Comparison of ENCODE assay signal across 18 mouse cellular contexts in the genomic region with DNA sequence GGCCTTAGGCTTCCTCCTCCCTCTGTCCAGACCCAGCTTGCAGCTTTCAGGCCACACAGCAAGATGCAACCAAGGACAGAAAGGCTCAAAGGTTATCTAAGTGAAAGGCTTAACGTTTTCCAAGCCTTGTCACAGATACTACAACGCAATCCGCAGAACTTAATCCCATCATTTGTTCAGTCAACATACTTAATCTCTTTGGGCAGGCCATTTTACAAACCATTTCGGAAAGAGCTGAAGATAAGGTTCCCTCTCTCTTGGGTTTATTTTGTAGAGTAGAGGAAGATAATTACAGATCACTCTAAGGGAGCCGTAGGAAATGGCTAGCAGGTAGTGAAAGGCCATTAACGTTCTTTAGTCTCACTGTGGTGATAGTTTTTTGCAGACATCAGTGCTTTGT. TPM values are rescaled to one million over a fixed set of nuclear protein-coding genes. Genes with fewer than 3 reads are reported as not detected.
DNase-seq lines count a peak whose midpoint lies in the region; ATAC-seq and TF ChIP-seq lines count a peak whose summit lies in the region.
"Had no signal": no experiment of that assay in that cellular context is flagged by ENCODE, and none has a peak within 500 bp of the region (broad histone marks: within the 10 kb centered on the region; RNA-seq: fewer than 3 reads in every experiment).

No protein-coding gene starts in this region.

- no peaks in the 10 kb centered on the region for H3K27me3 ChIP-seq in cerebellum, adult 2 months (ENCODE audit: control insufficient read depth, insufficient read depth, low read length)
- no peaks in the 10 kb centered on the region for H3K27me3 ChIP-seq in liver, adult 2 months (ENCODE audit: control insufficient read depth, insufficient read depth, low read length)
- H3K27me3 ChIP-seq in liver, embryonic 11.5 days (replicated peaks; ENCODE audit: control insufficient read depth, insufficient read depth, low read length), result no peaks in the 10 kb centered on the region
- H3K27me3 ChIP-seq in hindbrain, embryonic 14.5 days (ENCODE audit: control insufficient read depth, insufficient read depth, low read length), result no peaks in the 10 kb centered on the region
- H3K27me3 ChIP-seq: lung, embryonic 15.5 days; neural tube, embryonic 13.5 days had no signal

- TF ChIP-seq POLR2A in cerebellum, adult 2 months (IDR thresholded peaks at IDR 0.05; ENCODE audit: borderline replicate concordance, insufficient read depth, low read length), result no peak
- TF ChIP-seq POLR2A in liver, adult 2 months (IDR thresholded peaks at IDR 0.05; ENCODE audit: extremely low read depth, insufficient read depth, low read length), result no peak

- peaks cover 41% of the 10 kb centered on the region for H3K4me1 ChIP-seq in cerebellum, adult 2 months (ENCODE audit: control insufficient read depth, insufficient read depth, low read length)
- H3K4me1 ChIP-seq in liver, adult 2 months (ENCODE audit: control insufficient read depth, insufficient read depth, low read length), result no peaks in the 10 kb centered on the region; the same call in 1 of the 2 replicates
- H3K4me1 ChIP-seq in liver, embryonic 11.5 days (replicated peaks; ENCODE audit: control insufficient read depth, insufficient read depth, low read length), result peaks cover 36% of the 10 kb centered on the region
- no peaks in the 10 kb centered on the region; the same call in 1 of the 2 replicates for H3K4me1 ChIP-seq in hindbrain, embryonic 14.5 days (replicated peaks; ENCODE audit: control insufficient read depth, insufficient read depth, low read length)
- H3K4me1 ChIP-seq: forebrain, embryonic 10.5 days had no signal

- no peak overlapping the region for H3K9ac ChIP-seq in liver, adult 2 months (ENCODE audit: low read depth, low read length)
- no peak overlapping the region for H3K9ac ChIP-seq in liver, embryonic 11.5 days (ENCODE audit: low read depth, low read length)
- no peak overlapping the region for H3K9ac ChIP-seq in hindbrain, embryonic 14.5 days
- H3K9ac ChIP-seq: lung, embryonic 15.5 days; neural tube, embryonic 13.5 days had no signal

- no peaks in the 10 kb centered on the region for H3K36me3 ChIP-seq in liver, adult 2 months (ENCODE audit: control insufficient read depth, insufficient read depth, low read length)
- no peaks in the 10 kb centered on the region for H3K36me3 ChIP-seq in liver, embryonic 11.5 days (ENCODE audit: control insufficient read depth, insufficient read depth, low read length)
- no peaks in the 10 kb centered on the region for H3K36me3 ChIP-seq in hindbrain, embryonic 14.5 days (replicated peaks; ENCODE audit: control insufficient read depth, insufficient read depth)
- H3K36me3 ChIP-seq: forebrain, embryonic 10.5 days; lung, embryonic 15.5 days; midbrain, embryonic 10.5 days; neural tube, embryonic 13.5 days had no signal

- peak in 1 of 2 experiments; percentile 12 for DNase-seq in cerebellum, adult 2 months
- DNase-seq in cerebellum, postnatal 4 days (ENCODE audit: low spot score in 2 of 2), result no peak
- DNase-seq in liver, adult 2 months (ENCODE audit: extremely low read depth, low read depth, low spot score), result no peak
- DNase-seq in liver, result no peak
- DNase-seq in liver, embryonic 11.5 days (ENCODE audit: low spot score), result no peak
- DNase-seq in layer of hippocampus, postnatal 14 days (ENCODE audit: low spot score in 2 of 2), result no peak
- DNase-seq in hindbrain, embryonic 14.5 days (ENCODE audit: low spot score), result no peak
- DNase-seq: adrenal gland, adult 8-10 months; cerebellum, adult 8-10 months; gastrocnemius, postnatal 10 days; kidney, postnatal 4 days; right cerebral cortex, postnatal 14 days; thymus, postnatal 36 days had no signal

- H3K4me3 ChIP-seq in cerebellum, adult 2 months (replicated peaks; ENCODE audit: insufficient read depth, low read depth, low read length), result no peak overlapping the region
- H3K4me3 ChIP-seq in liver, adult 2 months (ENCODE audit: insufficient read depth, low read depth, low read length), result no peak overlapping the region
- H3K4me3 ChIP-seq in liver, embryonic 11.5 days (ENCODE audit: low read depth, low read length), result no peak overlapping the region
- no peak overlapping the region for H3K4me3 ChIP-seq in hindbrain, embryonic 14.5 days (replicated peaks; ENCODE audit: low read length)
- H3K4me3 ChIP-seq: forebrain, embryonic 10.5 days; lung, embryonic 15.5 days; midbrain, embryonic 10.5 days; neural tube, embryonic 13.5 days had no signal

- 82% methylated on average over 6 of the region's 6 CpGs for WGBS in cerebellum, adult 2 months
- 27% methylated on average over 6 of the region's 6 CpGs for WGBS in liver, adult 2 months
- 19% methylated on average over 6 of the region's 6 CpGs for WGBS in liver, embryonic 11.5 days
- WGBS in hindbrain, embryonic 14.5 days, result 83% methylated on average over 6 of the region's 6 CpGs

- peak; percentile 32; the same call in 1 of the 2 replicates for ATAC-seq in liver, embryonic 11.5 days (replicated peaks; ENCODE audit: low FRiP score)
- ATAC-seq in megakaryocyte-erythroid progenitor cell, adult 5-6 weeks (replicated peaks; ENCODE audit: low FRiP score, low TSS enrichment, poor library complexity, severe bottlenecking), result peak; percentile 42
- ATAC-seq in hindbrain, embryonic 14.5 days (ENCODE audit: low FRiP score), result no peak

- TF ChIP-seq CTCF in cerebellum, adult 2 months (IDR thresholded peaks at IDR 0.05; ENCODE audit: borderline replicate concordance, insufficient read depth, low read depth, low read length), result no peak
- no peak for TF ChIP-seq CTCF in liver, adult 2 months (IDR thresholded peaks at IDR 0.05; ENCODE audit: low read depth, low read length)

- peak overlapping the region; percentile 34 for H3K4me2 ChIP-seq in liver, embryonic 11.5 days
- H3K4me2 ChIP-seq in hindbrain, embryonic 14.5 days (replicated peaks), result no peak overlapping the region
- H3K4me2 ChIP-seq: lung, embryonic 15.5 days; neural tube, embryonic 13.5 days had no signal

- no peaks in the 10 kb centered on the region for H3K9me3 ChIP-seq in liver, embryonic 11.5 days (ENCODE audit: control insufficient read depth, low read length)
- H3K9me3 ChIP-seq in hindbrain, embryonic 14.5 days (ENCODE audit: control insufficient read depth, low read length), result no peaks in the 10 kb centered on the region
- H3K9me3 ChIP-seq: forebrain, embryonic 10.5 days; lung, embryonic 15.5 days; midbrain, embryonic 10.5 days; neural tube, embryonic 13.5 days had no signal

- peak overlapping the region; percentile 56; the same call in 1 of the 2 replicates for H3K27ac ChIP-seq in cerebellum, adult 2 months (ENCODE audit: insufficient read depth, low read length)
- peak overlapping the region; percentile 32; the same call in 1 of the 2 replicates for H3K27ac ChIP-seq in liver, adult 2 months (replicated peaks; ENCODE audit: insufficient read depth, low read depth, low read length)
- peak overlapping the region; percentile 41; the same call in 1 of the 2 replicates for H3K27ac ChIP-seq in liver, embryonic 11.5 days (ENCODE audit: low read depth, low read length)
- H3K27ac ChIP-seq in hindbrain, embryonic 14.5 days, result no peak overlapping the region
- H3K27ac ChIP-seq: forebrain, embryonic 10.5 days; lung, embryonic 15.5 days; midbrain, embryonic 10.5 days; neural tube, embryonic 13.5 days had no signal

- no peaks in the 10 kb centered on the region for H3K79me2 ChIP-seq in liver, adult 2 months (ENCODE audit: control insufficient read depth, insufficient read depth, low read length)

RNA-seq across cellular contexts. Expression of a gene that starts 24.6 kb away (rescaled TPM):
- polyA plus RNA-seq in cerebellum, adult 2 months (2012; rRNA removed), result 56.1 and 60.9 TPM in 2 replicates
- total RNA-seq in liver, adult 2 months (2014; rRNA removed), result 5.1 and 6.3 TPM in 2 replicates
- polyA plus RNA-seq in liver, adult 2 months (2012; rRNA removed), result 1.7 and 3.8 TPM in 2 replicates
- polyA plus RNA-seq in liver, embryonic 11.5 days (2014; fragmentation: Nextera tagmentation; extraction: Ambion mirVana), result 60.5 and 73.8 TPM in 2 replicates
- total RNA-seq in megakaryocyte-erythroid progenitor cell, adult 5-6 weeks (2014; fragmentation: Nextera tagmentation), result 163 and 242 TPM in 2 replicates
- total RNA-seq in megakaryocyte-erythroid progenitor cell, adult 5-6 weeks (2017), result 103 and 184 TPM in 2 replicates
- total RNA-seq in layer of hippocampus, postnatal 14 days (2021), result 100 to 1,000 TPM; 141 to 150 TPM
- 77.3 and 80.6 TPM in 2 replicates for polyA plus RNA-seq in hindbrain, embryonic 14.5 days (2014; fragmentation: Nextera tagmentation; extraction: Ambion mirVana)

Comparison
In these comparisons a context has a peak if more than half of its experiments do, and no peak if none do; other contexts are left out.
1. RNA of a gene that starts 24.6 kb away (polyA plus RNA-seq): 77.3 to 80.6 TPM in hindbrain, embryonic 14.5 days, 60.5 to 73.8 TPM in liver, embryonic 11.5 days and 56.1 to 60.9 TPM in cerebellum, adult 2 months; 1.7 to 3.8 TPM in liver, adult 2 months; every median in the first group is over 10 times any median in the second.